Mouse (Mus musculus): ENCODE measurements around the gene Rnf216.

Rnf216 gene

GRCm38 (mm10) chr5:143053132-143053972 is 59.4 kb downstream of the Rnf216 start:
- DNase-seq (ENCODE audit: low read depth, low spot score) = peak; percentile 85

- DNase-seq (ENCODE audit: low read depth, low spot score) = no peak
Measured at GRCm38 (mm10) chr5:143052677-143053076, 60.1 kb downstream of the Rnf216 start.

GRCm38 (mm10) chr5:143051851-143052250 is 60.9 kb downstream of the Rnf216 start:
- no peak for DNase-seq (ENCODE audit: low read depth, low spot score)

- DNase-seq (ENCODE audit: low read depth, low spot score) = no peak
Measured at GRCm38 (mm10) chr5:143050273-143050672, 62.5 kb downstream of the Rnf216 start.

- no peak for DNase-seq (ENCODE audit: low read depth, low spot score)
Measured at GRCm38 (mm10) chr5:143049746-143050145, 63.0 kb downstream of the Rnf216 start.

GRCm38 (mm10) chr5:143049013-143049385 is 63.8 kb downstream of the Rnf216 start:
- DNase-seq (ENCODE audit: low read depth, low spot score) = no peak

GRCm38 (mm10) chr5:143048232-143049012 is 64.4 kb downstream of the Rnf216 start:
- no peak for DNase-seq (ENCODE audit: low read depth, low spot score)

DNA sequence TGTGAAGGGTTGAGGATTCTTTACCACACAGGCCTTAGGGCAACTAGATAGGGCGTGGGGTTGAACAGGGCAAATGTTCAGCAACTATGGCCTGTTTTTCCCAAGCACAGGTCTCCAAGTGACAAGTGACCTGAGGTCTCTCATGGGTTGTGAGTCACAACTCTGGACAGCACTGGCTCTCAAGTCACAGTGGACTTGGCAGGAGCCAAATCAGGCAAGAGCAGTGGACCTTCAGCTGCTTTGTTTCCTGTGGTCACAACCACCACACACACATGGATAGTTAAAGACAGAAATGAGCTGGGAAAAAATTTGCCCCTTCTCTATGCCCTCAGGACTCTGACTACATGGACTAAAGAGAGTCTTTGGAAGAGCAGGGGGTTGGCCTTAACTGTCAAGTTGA is 65.2 kb downstream of the Rnf216 start:
- DNase-seq (ENCODE audit: low read depth, low spot score) = no peak

- no peak for DNase-seq (ENCODE audit: low read depth, low spot score)
Measured at GRCm38 (mm10) chr5:143043902-143044301, 68.9 kb downstream of the Rnf216 start.

GRCm38 (mm10) chr5:143043285-143043684 is 69.5 kb downstream of the Rnf216 start:
- DNase-seq (ENCODE audit: low read depth, low spot score) = no peak

GRCm38 (mm10) chr5:143038794-143039193 is 74.0 kb downstream of the Rnf216 start:
- DNase-seq (ENCODE audit: low read depth, low spot score) = no peak

DNA sequence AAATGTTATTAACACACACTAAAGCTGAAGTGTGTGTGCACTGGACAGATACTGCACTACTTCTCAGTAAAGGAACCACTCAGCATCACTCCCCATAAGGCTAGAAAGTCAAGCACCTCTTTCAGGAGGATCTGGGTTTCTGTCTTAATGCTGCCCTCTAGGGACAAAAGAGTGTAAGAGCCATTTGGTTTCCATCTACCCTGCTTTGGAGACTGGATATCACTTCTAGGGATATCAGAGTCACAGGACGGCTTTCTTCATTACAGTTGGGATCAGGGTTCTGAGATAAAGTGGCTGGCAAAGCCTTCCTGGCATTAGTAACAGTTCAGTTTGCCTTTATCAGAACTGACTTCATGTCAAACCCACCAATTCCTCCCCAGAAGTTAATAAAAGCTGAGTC is 75.6 kb downstream of the Rnf216 start:
- DNase-seq (ENCODE audit: low read depth, low spot score) = no peak

DNA sequence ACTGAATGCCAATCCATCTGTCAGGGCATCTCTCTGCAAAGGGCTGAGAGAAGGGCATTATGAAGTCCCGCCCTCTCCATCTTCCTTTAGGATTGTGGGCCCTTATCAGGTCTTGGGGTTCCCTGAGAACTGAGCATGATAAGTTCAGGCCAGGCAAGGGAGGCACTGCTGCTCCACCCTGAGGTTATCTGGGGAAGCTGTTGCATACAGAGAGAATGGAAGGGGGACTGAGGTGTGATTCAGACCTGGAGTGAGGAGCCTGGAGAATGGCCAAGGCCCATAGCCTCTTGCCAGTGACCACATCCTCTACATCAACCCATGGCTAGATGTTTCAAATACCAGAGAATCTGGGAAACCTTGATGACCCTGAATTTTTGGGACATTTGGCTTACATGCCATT is 76.7 kb downstream of the Rnf216 start:
- DNase-seq (ENCODE audit: low read depth, low spot score) = no peak

DNA sequence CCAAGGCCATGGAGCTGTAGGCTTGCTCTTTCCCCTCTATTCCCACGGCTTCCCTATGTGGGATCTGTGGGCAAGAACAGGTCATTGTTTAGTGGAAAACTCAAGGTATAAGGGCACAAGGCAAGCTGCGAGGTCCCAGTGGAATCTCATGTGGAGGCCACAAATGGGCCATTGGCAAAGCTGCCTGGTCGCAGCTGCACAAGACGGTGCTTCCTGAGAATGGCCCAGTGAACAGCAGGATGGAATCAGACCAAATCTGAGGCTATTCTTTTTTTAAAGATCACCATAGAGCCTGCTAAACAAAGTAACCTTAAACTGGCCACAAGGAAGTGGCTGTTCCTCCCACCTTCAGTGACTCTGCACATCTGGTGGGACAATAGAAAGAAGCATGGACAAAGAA is 77.5 kb downstream of the Rnf216 start:
- DNase-seq (ENCODE audit: low read depth, low spot score) = no peak

- DNase-seq (ENCODE audit: low read depth, low spot score) = no peak
Measured at GRCm38 (mm10) chr5:143034108-143034507, 78.7 kb downstream of the Rnf216 start.

DNA sequence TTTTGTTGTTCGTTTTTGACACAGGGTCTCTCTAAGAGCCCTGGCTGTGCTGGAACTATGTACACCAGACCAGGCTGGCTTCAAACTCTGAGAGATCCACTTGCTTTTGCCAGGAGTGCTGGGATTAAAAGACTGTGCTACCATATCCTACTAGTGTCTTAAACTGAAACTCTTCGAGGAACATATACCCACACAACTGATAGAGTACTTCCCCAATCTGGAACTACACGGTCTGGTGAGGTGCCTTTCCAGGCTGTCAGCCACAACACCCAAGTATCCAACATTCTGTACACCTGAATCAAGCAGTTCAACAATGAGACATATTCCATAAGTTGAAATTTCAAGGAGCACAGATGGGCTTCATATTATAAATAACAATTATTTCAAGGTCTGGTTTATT is 79.5 kb downstream of the Rnf216 start:
- DNase-seq (ENCODE audit: low read depth, low spot score) = no peak

DNA sequence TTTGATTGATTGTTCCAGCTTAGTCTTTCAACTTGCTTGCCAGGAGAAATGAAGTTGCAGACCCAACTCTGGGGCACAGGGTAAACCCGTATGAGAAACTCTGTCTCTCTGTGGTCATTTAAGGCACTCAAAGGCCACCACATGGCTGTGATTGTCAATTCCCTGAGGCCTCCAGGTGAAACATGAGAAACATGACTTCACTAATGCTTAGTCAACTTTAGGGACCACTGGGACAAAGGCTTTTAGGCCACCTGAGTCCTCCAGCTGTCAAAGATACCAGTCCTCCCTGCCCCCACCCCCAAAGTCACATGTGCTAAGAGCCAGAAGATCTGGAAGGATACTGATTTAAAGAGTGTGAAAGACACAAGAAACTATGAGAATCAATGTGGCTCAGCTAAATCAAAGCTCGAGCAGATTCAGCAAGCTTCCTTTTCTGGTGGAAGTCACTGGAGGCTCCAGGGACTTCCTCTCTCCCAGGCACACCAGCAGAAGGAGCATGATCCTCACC is 80.1 kb downstream of the Rnf216 start:
- DNase-seq (ENCODE audit: low read depth, low spot score) = no peak

DNA sequence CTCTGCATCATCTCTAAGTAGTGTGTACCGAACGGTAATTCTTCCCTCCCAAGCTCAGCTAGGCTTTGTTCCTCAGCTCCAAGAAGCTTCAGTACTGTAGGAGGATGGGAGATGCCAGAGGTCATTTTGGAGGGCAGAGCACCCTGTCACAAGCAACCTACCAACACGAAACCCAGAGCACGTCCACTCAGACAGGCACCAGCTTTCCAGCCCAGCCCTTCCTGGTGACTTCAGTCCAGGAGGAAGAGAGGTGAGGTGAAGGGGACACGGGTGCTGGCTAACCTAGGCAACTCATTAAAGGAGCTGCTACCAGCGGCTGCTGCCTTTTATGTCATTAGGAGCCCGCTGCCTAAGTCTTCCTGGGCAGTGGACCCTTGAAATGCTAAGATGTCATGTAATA is 81.1 kb downstream of the Rnf216 start:
- DNase-seq (ENCODE audit: low read depth, low spot score) = no peak

DNA sequence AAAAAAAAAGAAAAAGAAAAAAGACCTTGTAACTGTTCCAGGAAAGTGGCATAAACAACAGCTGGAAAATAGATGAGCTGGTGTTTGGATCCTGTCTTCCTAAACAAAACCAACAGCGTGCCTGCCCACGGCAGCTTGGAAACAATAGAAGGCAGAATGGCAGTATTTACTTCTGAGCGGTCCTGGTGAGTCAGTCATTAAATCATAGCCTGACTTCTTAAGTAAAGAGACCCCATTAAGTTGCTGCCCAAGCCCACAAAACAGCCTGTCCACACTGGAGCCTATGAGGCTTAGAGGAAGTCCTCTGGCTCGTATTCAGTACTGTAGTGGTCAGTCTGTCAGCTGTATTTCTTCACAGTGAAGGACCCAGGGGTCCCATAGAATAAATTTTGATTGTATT is 81.6 kb downstream of the Rnf216 start:
- no peak for DNase-seq (ENCODE audit: low read depth, low spot score)

- DNase-seq (ENCODE audit: low read depth, low spot score) = no peak
Measured at GRCm38 (mm10) chr5:143023887-143024286, 88.9 kb downstream of the Rnf216 start.

- DNase-seq (ENCODE audit: low read depth, low spot score) = no peak
Measured at GRCm38 (mm10) chr5:143022956-143023355, 89.8 kb downstream of the Rnf216 start.

DNA sequence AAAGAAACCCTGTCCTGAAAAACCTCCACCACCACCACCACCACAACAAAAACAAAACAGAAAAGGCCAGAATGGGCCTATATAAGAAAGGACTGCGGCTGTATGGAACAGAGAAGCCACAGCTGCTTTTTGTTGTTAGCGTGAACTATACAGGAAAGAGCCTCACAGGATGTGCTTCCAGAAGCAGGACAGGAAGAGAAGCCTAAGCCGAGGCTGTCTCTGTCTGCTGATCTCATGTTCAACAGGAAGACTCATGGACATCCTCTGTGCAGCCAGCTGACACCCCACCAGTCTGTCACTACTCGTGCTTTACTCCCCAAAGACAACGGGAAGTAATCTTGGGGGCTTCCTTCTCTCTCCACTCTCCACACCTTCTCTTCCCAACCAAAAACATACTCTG is 95.4 kb downstream of the Rnf216 start:
- DNase-seq (ENCODE audit: low read depth, low spot score) = no peak

GRCm38 (mm10) chr5:143009383-143009782 is 103.4 kb downstream of the Rnf216 start:
- no peak for DNase-seq (ENCODE audit: low read depth, low spot score)

All from telencephalon, adult 2 months (tissue).